Mouse (Mus musculus): Measurements from ENCODE around the gene Izumo1. TPM values are rescaled to one million over a fixed set of nuclear protein-coding genes. Genes with fewer than 3 reads are reported as not detected.
"Not testable (repeated sequence)": the region's sequence is repeated elsewhere in the genome, so short reads cannot be mapped to it uniquely, and the experiment has no call there.

Izumo1 gene
- total RNA-seq, 2 experiments from 2014 or later = 0.38 TPM; not detected in 1

- DNase-seq = no peak
Measured at GRCm38 (mm10) chr7:45642503-45643255, 21.1 kb downstream of the Izumo1 start.

- peak; percentile 97 for DNase-seq
Measured at GRCm38 (mm10) chr7:45643441-45644178, 22.0 kb downstream of the Izumo1 start.

GRCm38 (mm10) chr7:45644183-45644582, 22.6 kb downstream of the Izumo1 start:
- DNase-seq = peak; percentile 43

GRCm38 (mm10) chr7:45644872-45645590, 23.4 kb downstream of the Izumo1 start:
- no peak for DNase-seq

- no peak for DNase-seq
Measured at GRCm38 (mm10) chr7:45645591-45645971, 24.0 kb downstream of the Izumo1 start.

GRCm38 (mm10) chr7:45646671-45647070, 25.1 kb downstream of the Izumo1 start:
- no peak for DNase-seq

GRCm38 (mm10) chr7:45649351-45649750, 27.7 kb downstream of the Izumo1 start:
- DNase-seq = peak; percentile 39

GRCm38 (mm10) chr7:45650484-45650883, 28.9 kb downstream of the Izumo1 start:
- not testable (repeated sequence) for DNase-seq

- DNase-seq = no peak
Measured at GRCm38 (mm10) chr7:45654424-45655047, 32.9 kb downstream of the Izumo1 start.

- DNase-seq = no peak
Measured at GRCm38 (mm10) chr7:45660746-45661478, 39.3 kb downstream of the Izumo1 start.

GRCm38 (mm10) chr7:45661702-45662101, 40.1 kb downstream of the Izumo1 start:
- not testable (repeated sequence) for DNase-seq

- no peak for DNase-seq
Measured at GRCm38 (mm10) chr7:45665303-45666138, 43.9 kb downstream of the Izumo1 start.

GRCm38 (mm10) chr7:45666161-45666560, 44.5 kb downstream of the Izumo1 start, which contains the start of gene Fut2:
Gene Fut2 (minus strand): TSS chr7:45666394.
- no peak for DNase-seq

GRCm38 (mm10) chr7:45667761-45668160, 46.1 kb downstream of the Izumo1 start:
- DNase-seq = no peak

GRCm38 (mm10) chr7:45668921-45669320, 47.3 kb downstream of the Izumo1 start:
- no peak for DNase-seq

- no peak for DNase-seq
Measured at GRCm38 (mm10) chr7:45677627-45678295, 56.1 kb downstream of the Izumo1 start.

All from gastrocnemius, postnatal 10 days (tissue).